Mouse (Mus musculus) kidney, embryonic 14.5 days (tissue): ENCODE data around the gene Wnt7b. TPM values are rescaled to one million over a fixed set of nuclear protein-coding genes. Genes with fewer than 3 reads are reported as not detected.

ENCODE experiments used
- ATAC-seq: fragments of 200-750 bp; cut with Nextera tagmentation; 2 replicates; pipeline ENCODE4 v1.8.0; 2017; ENCODE audit warnings: moderate number of reproducible peaks, mild to moderate bottlenecking, moderate TSS enrichment, moderate library complexity; ENCODE audit not compliant: low FRiP score, low TSS enrichment
- H3K27ac ChIP-seq: fragments of 300-500 bp; sonication (generic); 2 replicates; pipeline ENCODE4 v1.5.1; 2014; ENCODE audit warnings: low read depth, mild to moderate bottlenecking, low read length, moderate library complexity, mixed read lengths
- H3K27me3 ChIP-seq: fragments of 300-500 bp; sonication (generic); 2 replicates; pipeline ENCODE4 v1.6.1; 2014; ENCODE audit warnings: mild to moderate bottlenecking, low read length; ENCODE audit not compliant: control insufficient read depth, insufficient read depth
- H3K36me3 ChIP-seq: fragments of 300-500 bp; sonication (generic); 2 replicates; pipeline ENCODE4 v1.6.1; 2014; ENCODE audit warnings: low read length, mixed read lengths; ENCODE audit not compliant: control insufficient read depth, insufficient read depth
- H3K4me1 ChIP-seq: fragments of 300-500 bp; sonication (generic); 2 replicates; pipeline ENCODE4 v1.6.1; 2014; ENCODE audit warnings: low read length, mixed read lengths; ENCODE audit not compliant: control insufficient read depth, insufficient read depth
- H3K4me2 ChIP-seq: fragments of 300-500 bp; sonication (generic); replicated peaks from 2 replicates; pipeline ENCODE4 v1.6.1; 2014; ENCODE audit warnings: low read depth, mild to moderate bottlenecking, low read length
- H3K4me3 ChIP-seq: fragments of 300-500 bp; sonication (generic); 2 replicates; pipeline ENCODE4 v1.5.1; 2014; ENCODE audit warnings: mild to moderate bottlenecking, low read length
- H3K9ac ChIP-seq: fragments of 300-500 bp; sonication (generic); 2 replicates; pipeline ENCODE4 v1.6.1; 2014; ENCODE audit warnings: low read depth, mild to moderate bottlenecking, low read length, moderate library complexity
- H3K9me3 ChIP-seq: fragments of 300-500 bp; sonication (generic); 2 replicates; pipeline ENCODE4 v1.6.1; 2016; ENCODE audit warnings: low read length; ENCODE audit not compliant: control insufficient read depth
- WGBS: fragments of 180-500 bp; shearing (Covaris S2); extraction: QIAGEN DNeasy Blood & Tissue Kit; methylation state at CpG from one replicate; pipeline ENCODE4 v1.1.7; 2014; 5-methylcytosine and 5-hydroxymethylcytosine counted together
- polyA plus RNA-seq: library from polyadenylated mRNA; unstranded; fragments of >200 nt; fragmentation: Nextera tagmentation; extraction: Ambion mirVana; gene quantifications from 2 replicates; pipeline ENCODE4 v1.2.1, GENCODE M21; 2014

The Wnt7b gene
- polyA plus RNA-seq, 1 experiment from 2014 or later: 15.1 TPM

DNA sequence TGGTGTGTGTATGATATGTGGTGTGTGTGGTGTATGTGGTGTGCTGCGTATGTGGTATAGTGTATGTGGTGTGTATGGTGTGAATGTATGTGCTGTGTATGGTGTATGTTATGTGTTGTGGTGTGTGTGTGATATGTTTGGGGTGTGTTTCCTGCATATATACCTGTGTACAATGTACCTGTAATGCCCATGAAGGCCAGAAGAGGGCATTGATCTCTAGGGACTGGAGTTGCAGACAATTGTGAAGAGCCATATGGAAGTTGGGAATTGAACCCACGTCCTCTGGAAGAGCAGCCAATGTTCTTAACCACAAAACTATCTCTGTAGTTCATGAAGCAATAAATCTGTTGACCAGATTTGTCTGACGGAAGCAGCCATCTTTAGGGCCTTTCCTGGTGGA, 15.1 kb upstream of the Wnt7b start:
- Histone ChIP-seq H3K4me3 (no peak overlapping the region), H3K27ac (no peak overlapping the region), H3K27me3 (no peaks in the 10 kb centered on the region), H3K4me1 (peaks cover 12% of the 10 kb centered on the region; the same call in 1 of the 2 replicates), H3K36me3 (no peaks in the 10 kb centered on the region), H3K9ac (no peak overlapping the region), H3K4me2 (no peak overlapping the region), H3K9me3 (peaks cover 2% of the 10 kb centered on the region; the same call in 1 of the 2 replicates)
- 72% methylated on average over 3 of the region's 3 CpGs for WGBS
- ATAC-seq: no peak

GRCm38 (mm10) chr15:85592674-85593073, 10.4 kb upstream of the Wnt7b start:
- no peak overlapping the region for H3K27ac ChIP-seq
- no peak for ATAC-seq
- no peak overlapping the region for H3K4me3 ChIP-seq
- no peaks in the 10 kb centered on the region for H3K27me3 ChIP-seq
- no peaks in the 10 kb centered on the region for H3K4me1 ChIP-seq
- H3K9ac ChIP-seq: no peak overlapping the region
- H3K4me2 ChIP-seq: no peak overlapping the region
- 86% methylated on average over 4 of the region's 4 CpGs for WGBS
- H3K9me3 ChIP-seq: peaks cover 3% of the 10 kb centered on the region; the same call in 1 of the 2 replicates
- no peaks in the 10 kb centered on the region for H3K36me3 ChIP-seq

DNA sequence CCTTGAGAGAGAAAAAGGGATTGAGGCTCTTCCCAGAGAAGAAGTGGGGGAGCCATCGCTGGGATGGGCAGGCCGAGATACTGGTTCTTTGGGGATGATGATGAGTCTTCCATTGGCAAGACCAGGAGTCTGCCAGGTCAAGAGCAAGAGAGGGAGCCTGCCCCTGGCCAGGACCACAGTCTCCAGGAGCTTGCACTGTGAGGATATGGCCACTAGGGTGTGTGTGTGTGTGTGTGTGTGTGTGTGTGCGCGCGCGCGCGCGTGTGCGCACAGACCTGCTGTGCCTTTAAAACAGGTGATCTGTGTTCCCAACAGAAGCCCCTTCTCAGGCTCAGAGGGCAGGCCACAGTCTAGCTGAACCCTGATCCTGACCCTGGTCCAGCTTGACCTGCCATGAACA, 8.6 kb upstream of the Wnt7b start:
- H3K27ac ChIP-seq: no peak overlapping the region
- ATAC-seq: no peak
- no peak overlapping the region for H3K4me2 ChIP-seq
- no peaks in the 10 kb centered on the region for H3K36me3 ChIP-seq
- H3K9ac ChIP-seq: no peak overlapping the region
- WGBS: 86% methylated on average over 10 of the region's 10 CpGs
- H3K9me3 ChIP-seq: peaks cover 3% of the 10 kb centered on the region; the same call in 1 of the 2 replicates
- H3K4me1 ChIP-seq: no peaks in the 10 kb centered on the region
- no peak overlapping the region for H3K4me3 ChIP-seq
- no peaks in the 10 kb centered on the region for H3K27me3 ChIP-seq

- Histone ChIP-seq H3K27ac (no peak overlapping the region), H3K36me3 (no peaks in the 10 kb centered on the region), H3K4me3 (no peak overlapping the region), H3K27me3 (peaks cover 45% of the 10 kb centered on the region), H3K9ac (no peak overlapping the region), H3K4me2 (no peak overlapping the region), H3K9me3 (no peaks in the 10 kb centered on the region), H3K4me1 (peaks cover 14% of the 10 kb centered on the region; the same call in 1 of the 2 replicates)
- WGBS: 3% methylated on average over 11 of the region's 11 CpGs
- peak; percentile 53 for ATAC-seq
Observed at GRCm38 (mm10) chr15:85583504-85583903, 1.2 kb upstream of the Wnt7b start.

DNA sequence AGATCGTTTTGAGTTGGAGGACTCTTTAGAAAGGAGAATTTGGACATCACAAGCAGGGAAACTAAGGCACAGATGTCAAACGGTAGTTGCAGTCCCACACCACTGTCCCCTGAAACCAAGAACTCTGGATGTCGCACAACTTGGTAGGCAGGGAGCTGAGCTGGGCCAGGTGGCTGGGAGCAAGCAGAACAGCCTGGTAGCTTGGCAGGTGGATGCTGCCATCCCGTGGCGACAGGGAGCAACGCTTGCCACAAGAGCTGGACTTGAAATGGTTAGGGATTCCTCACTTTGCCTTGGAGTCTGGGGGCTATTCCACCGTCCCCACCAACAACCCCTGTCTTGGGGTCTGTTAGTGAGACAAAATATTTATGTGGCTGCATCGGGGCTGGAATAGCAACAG, 751 bp upstream of the Wnt7b start:
- no peak overlapping the region for H3K4me3 ChIP-seq
- H3K9me3 ChIP-seq: no peaks in the 10 kb centered on the region
- no peak overlapping the region for H3K27ac ChIP-seq
- peaks cover 14% of the 10 kb centered on the region; the same call in 1 of the 2 replicates for H3K4me1 ChIP-seq
- H3K36me3 ChIP-seq: no peaks in the 10 kb centered on the region
- H3K27me3 ChIP-seq: peaks cover 50% of the 10 kb centered on the region
- ATAC-seq: peak; percentile 67
- no peak overlapping the region for H3K4me2 ChIP-seq
- WGBS: 1% methylated on average over 8 of the region's 8 CpGs
- no peak overlapping the region for H3K9ac ChIP-seq

DNA sequence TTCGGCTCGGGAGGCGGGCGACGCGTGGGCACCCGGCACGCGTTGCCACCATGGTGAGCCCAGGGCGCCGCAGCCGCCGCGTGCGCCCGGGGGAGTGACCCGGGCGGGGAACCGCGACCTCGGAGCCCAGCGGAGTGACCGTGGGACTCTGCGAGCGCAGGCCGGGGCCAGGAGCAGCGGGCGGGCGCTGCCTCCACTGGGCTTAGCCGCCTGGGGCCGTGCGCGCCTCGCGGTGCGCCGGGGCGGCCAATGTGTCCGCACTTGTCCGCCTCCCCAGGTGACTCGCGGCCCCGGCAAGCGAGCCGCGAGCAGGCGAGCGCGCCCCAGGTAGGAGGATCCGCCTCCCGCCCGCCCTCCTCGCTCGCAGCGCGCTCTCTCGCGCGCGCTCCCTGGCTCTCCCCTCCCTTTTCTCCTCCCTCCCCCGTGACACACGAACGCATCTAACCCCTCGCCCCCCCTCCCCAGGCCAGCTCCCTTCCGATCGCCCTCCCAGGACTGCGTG, 659 bp downstream of the Wnt7b start:
- peaks cover 64% of the 10 kb centered on the region for H3K27me3 ChIP-seq
- H3K36me3 ChIP-seq: no peaks in the 10 kb centered on the region
- H3K9me3 ChIP-seq: no peaks in the 10 kb centered on the region
- peaks cover 29% of the 10 kb centered on the region for H3K4me1 ChIP-seq
- under 1% methylated on average over 55 of the region's 67 CpGs for WGBS
- peak overlapping the region; percentile 90 for H3K4me2 ChIP-seq
- peak overlapping the region; percentile 60 for H3K9ac ChIP-seq
- ATAC-seq: no peak
- H3K4me3 ChIP-seq: peak overlapping the region; percentile 58
- no peak overlapping the region for H3K27ac ChIP-seq

DNA sequence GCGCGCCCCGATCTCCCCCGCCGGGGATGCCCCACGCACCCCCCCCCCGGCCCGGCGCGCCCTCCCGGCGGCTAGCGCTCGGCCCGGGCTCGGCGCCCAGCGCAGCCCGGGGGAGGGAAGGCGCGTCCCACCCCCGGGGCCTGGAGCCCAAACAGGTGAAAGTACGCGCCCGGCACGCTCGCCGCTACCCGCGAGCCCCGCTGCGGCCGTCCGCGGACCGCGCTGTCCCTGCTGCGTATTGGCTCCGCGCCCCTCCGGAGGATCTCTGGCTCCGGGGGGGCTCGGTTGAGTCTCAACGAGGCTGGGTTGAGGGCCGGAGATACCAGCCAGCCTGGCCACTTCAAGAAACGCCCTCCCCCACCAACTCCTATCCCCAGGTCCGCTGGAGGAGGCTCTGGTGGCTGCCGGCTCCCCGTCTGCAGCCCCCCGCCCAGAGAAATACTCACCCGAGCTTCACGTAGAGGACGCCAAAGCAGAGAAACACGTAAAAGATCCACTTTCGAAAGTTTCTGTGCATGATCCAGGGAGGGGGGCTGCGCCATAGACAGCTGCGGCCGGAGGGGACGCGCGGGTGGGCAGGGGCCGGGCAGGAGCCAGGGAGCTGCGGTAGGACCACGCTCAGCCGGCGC, 1.2 kb downstream of the Wnt7b start:
- H3K4me2 ChIP-seq: peak overlapping the region; percentile 90
- 2% methylated on average over 40 of the region's 66 CpGs for WGBS
- no peak overlapping the region for H3K27ac ChIP-seq
- no peaks in the 10 kb centered on the region for H3K9me3 ChIP-seq
- H3K4me1 ChIP-seq: peaks cover 31% of the 10 kb centered on the region
- peak overlapping the region; percentile 58 for H3K4me3 ChIP-seq
- ATAC-seq: no peak
- H3K27me3 ChIP-seq: peaks cover 70% of the 10 kb centered on the region
- no peaks in the 10 kb centered on the region for H3K36me3 ChIP-seq
- peak overlapping the region; percentile 60 for H3K9ac ChIP-seq

- H3K4me3 ChIP-seq: peak overlapping the region; percentile 58
- H3K36me3 ChIP-seq: no peaks in the 10 kb centered on the region
- H3K4me2 ChIP-seq: peak overlapping the region; percentile 90
- H3K9me3 ChIP-seq: no peaks in the 10 kb centered on the region
- ATAC-seq: no peak
- no peak overlapping the region for H3K27ac ChIP-seq
- H3K9ac ChIP-seq: peak overlapping the region; percentile 60
- peaks cover 31% of the 10 kb centered on the region for H3K4me1 ChIP-seq
- WGBS: under 1% methylated on average over 47 of the region's 47 CpGs
- H3K27me3 ChIP-seq: peaks cover 75% of the 10 kb centered on the region
Observed at GRCm38 (mm10) chr15:85580483-85580882, 1.8 kb downstream of the Wnt7b start.

DNA sequence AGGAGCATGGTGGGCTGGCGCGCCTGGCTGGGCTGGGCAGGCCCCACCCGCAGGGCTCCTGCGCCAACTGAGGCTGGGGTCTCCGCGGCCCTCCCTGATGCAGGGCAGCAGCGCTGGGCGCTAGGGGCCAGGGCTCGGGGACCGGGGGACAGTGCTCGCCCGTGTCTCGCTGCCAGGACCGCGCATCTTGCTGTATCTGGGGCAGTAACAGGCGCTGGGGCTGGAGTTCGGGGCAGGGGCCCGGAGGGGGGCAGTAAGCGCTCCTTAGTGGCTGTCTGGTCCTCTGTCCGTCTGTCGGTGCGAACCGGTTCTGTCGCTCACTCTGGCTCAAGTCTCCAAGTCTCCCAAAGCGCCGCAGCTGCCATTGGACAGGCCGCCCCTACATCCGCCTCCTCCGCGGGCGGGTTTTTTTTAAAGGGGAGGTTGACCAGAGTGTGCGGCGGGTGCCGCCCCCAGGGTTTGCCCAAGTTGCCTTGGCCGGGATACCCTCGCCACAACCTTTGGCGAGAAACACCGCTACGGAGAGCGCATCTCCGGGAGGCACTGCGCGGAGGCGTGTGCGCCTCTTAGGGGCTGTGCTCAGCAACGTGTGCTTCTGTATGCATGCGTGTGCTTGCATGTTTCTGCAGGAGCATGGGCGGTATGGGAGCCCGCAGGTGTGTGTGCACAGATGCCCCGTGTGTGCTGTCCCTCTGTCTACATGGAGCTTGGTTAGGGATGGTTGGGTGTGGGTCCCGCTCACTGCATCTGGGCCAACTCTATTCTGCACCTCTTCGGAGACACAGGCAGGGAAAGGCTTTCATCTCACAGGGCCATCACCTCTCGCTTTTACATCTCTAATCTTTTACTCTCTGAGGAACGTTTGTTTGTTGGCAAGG, 4.5 kb downstream of the Wnt7b start:
- under 1% methylated on average over 54 of the region's 54 CpGs for WGBS
- H3K9me3 ChIP-seq: no peaks in the 10 kb centered on the region
- peak overlapping the region; percentile 42; the same call in 1 of the 2 replicates for H3K9ac ChIP-seq
- peaks cover 87% of the 10 kb centered on the region for H3K27me3 ChIP-seq
- no peak overlapping the region for H3K27ac ChIP-seq
- peak overlapping the region; percentile 33 for H3K4me3 ChIP-seq
- peak overlapping the region; percentile 48 for H3K4me2 ChIP-seq
- H3K4me1 ChIP-seq: peaks cover 31% of the 10 kb centered on the region
- ATAC-seq: no peak
- no peaks in the 10 kb centered on the region for H3K36me3 ChIP-seq
